Comparison of ENCODE assay signal across 8 mouse cellular contexts in genomic region chr14:106011991-106012427, GRCm38 (mm10).
A peak's percentile ranks its signal among the peaks of the same experiment; 100 is the strongest.
DNase-seq lines count a peak whose midpoint lies in the region; ATAC-seq and TF ChIP-seq lines count a peak whose summit lies in the region.

No protein-coding gene starts in this region.

- H3K36me3 ChIP-seq in kidney, postnatal 0 days (ENCODE audit: insufficient read depth, low read length) = no peaks in the 10 kb centered on the region
- no peaks in the 10 kb centered on the region for H3K36me3 ChIP-seq in stomach, postnatal 0 days (ENCODE audit: control insufficient read depth, insufficient read depth, low read length)
- H3K36me3 ChIP-seq in thymus, adult 2 months (ENCODE audit: control insufficient read depth, insufficient read depth, low read length) = no peaks in the 10 kb centered on the region

- H3K9me3 ChIP-seq in kidney, postnatal 0 days (replicated peaks; ENCODE audit: low read length) = no peaks in the 10 kb centered on the region
- no peaks in the 10 kb centered on the region for H3K9me3 ChIP-seq in stomach, postnatal 0 days (ENCODE audit: control insufficient read depth, low read length)

- H3K9ac ChIP-seq in kidney, postnatal 0 days (ENCODE audit: low read depth, low read length) = no peak overlapping the region
- H3K9ac ChIP-seq in stomach, postnatal 0 days (ENCODE audit: low read length) = no peak overlapping the region

- peak; percentile 9 to 18 for DNase-seq in cerebellum, adult 18-20 months
- DNase-seq in cerebellum, postnatal 4 days (ENCODE audit: low spot score in 2 of 2) = no peak
- peak; percentile 48 for DNase-seq in urinary bladder, postnatal 14 days (ENCODE audit: low spot score)
- no peak for DNase-seq in urinary bladder, adult 2 months (ENCODE audit: low spot score)
- peak; percentile 50 for DNase-seq in kidney, postnatal 0 days (ENCODE audit: low spot score)
- peak; percentile 14 for DNase-seq in stomach, postnatal 0 days (ENCODE audit: low spot score)
- no peak for DNase-seq in thymus, adult 2 months
- no peak for DNase-seq in liver

- no peak overlapping the region; the same call in 1 of the 2 replicates for H3K27ac ChIP-seq in kidney, postnatal 0 days
- no peak overlapping the region for H3K27ac ChIP-seq in stomach, postnatal 0 days (replicated peaks)
- no peak overlapping the region for H3K27ac ChIP-seq in thymus, adult 2 months (ENCODE audit: control insufficient read depth, insufficient read depth, low read length)

- TF ChIP-seq CTCF in kidney, postnatal 0 days (IDR thresholded peaks at IDR 0.05; ENCODE audit: low read depth) = no peak
- no peak for TF ChIP-seq CTCF in stomach, postnatal 0 days (IDR thresholded peaks at IDR 0.05; ENCODE audit: low read depth)
- no peak for TF ChIP-seq CTCF in thymus, adult 2 months (IDR thresholded peaks at IDR 0.05; ENCODE audit: borderline replicate concordance, control insufficient read depth, extremely low read depth, insufficient read depth, low read length, poor library complexity)

- no peak overlapping the region for H3K4me3 ChIP-seq in kidney, postnatal 0 days (replicated peaks; ENCODE audit: low read depth, low read length)
- H3K4me3 ChIP-seq in stomach, postnatal 0 days (ENCODE audit: low read depth, low read length) = no peak overlapping the region
- no peak overlapping the region for H3K4me3 ChIP-seq in thymus, adult 2 months (ENCODE audit: control insufficient read depth, insufficient read depth, low read length)

- H3K4me2 ChIP-seq in kidney, postnatal 0 days (ENCODE audit: low read length) = no peak overlapping the region
- H3K4me2 ChIP-seq in stomach, postnatal 0 days (replicated peaks; ENCODE audit: low read depth) = no peak overlapping the region

- no peak for TF ChIP-seq EP300 in stomach, postnatal 0 days (optimal IDR thresholded peaks at IDR 0.05)

- H3K27me3 ChIP-seq in kidney, postnatal 0 days (ENCODE audit: insufficient read depth, low read length) = no peaks in the 10 kb centered on the region
- no peaks in the 10 kb centered on the region for H3K27me3 ChIP-seq in stomach, postnatal 0 days (ENCODE audit: control insufficient read depth, insufficient read depth, low read length)
- H3K27me3 ChIP-seq in thymus, adult 2 months (ENCODE audit: control insufficient read depth, insufficient read depth, low read length) = no peaks in the 10 kb centered on the region

- TF ChIP-seq POLR2A in thymus, adult 2 months (IDR thresholded peaks at IDR 0.05; ENCODE audit: control insufficient read depth, extremely low read depth, insufficient read depth, low read length, poor library complexity) = no peak

- H3K4me1 ChIP-seq in kidney, postnatal 0 days (replicated peaks; ENCODE audit: insufficient read depth, low read length) = no peaks in the 10 kb centered on the region
- no peaks in the 10 kb centered on the region for H3K4me1 ChIP-seq in stomach, postnatal 0 days (replicated peaks; ENCODE audit: control insufficient read depth, insufficient read depth)
- H3K4me1 ChIP-seq in thymus, adult 2 months (replicated peaks; ENCODE audit: control insufficient read depth, insufficient read depth, low read length) = no peaks in the 10 kb centered on the region

- no peak; the same call in 1 of the 2 replicates for ATAC-seq in kidney, postnatal 0 days (replicated peaks; ENCODE audit: low FRiP score, low read depth)
- peak; percentile 76; the same call in 1 of the 2 replicates for ATAC-seq in stomach, postnatal 0 days (ENCODE audit: low FRiP score, low TSS enrichment)

- WGBS in kidney, postnatal 0 days = 64% methylated on average over 6 of the region's 6 CpGs
- 46% methylated on average over 6 of the region's 6 CpGs for WGBS in stomach, postnatal 0 days
- 93% methylated on average over 6 of the region's 6 CpGs for WGBS in thymus, adult 2 months

Comparison
In these comparisons a context has a peak if more than half of its experiments do, and no peak if none do; other contexts are left out.
1. DNase-seq: peak in cerebellum, adult 18-20 months (2 of 2), urinary bladder, postnatal 14 days (single experiment), kidney, postnatal 0 days (single experiment) and stomach, postnatal 0 days (single experiment); none in cerebellum, postnatal 4 days (0 of 2), urinary bladder, adult 2 months (single experiment), thymus, adult 2 months (single experiment) and liver (single experiment).